Mouse (Mus musculus): ENCODE measurements around the gene Gm8362. TPM values are rescaled to one million over a fixed set of nuclear protein-coding genes. Genes with fewer than 3 reads are reported as not detected.

The Gm8362 gene
- not detected in 2 replicates for polyA plus RNA-seq (2015; fragmentation: Nextera tagmentation; extraction: Ambion mirVana)

DNA sequence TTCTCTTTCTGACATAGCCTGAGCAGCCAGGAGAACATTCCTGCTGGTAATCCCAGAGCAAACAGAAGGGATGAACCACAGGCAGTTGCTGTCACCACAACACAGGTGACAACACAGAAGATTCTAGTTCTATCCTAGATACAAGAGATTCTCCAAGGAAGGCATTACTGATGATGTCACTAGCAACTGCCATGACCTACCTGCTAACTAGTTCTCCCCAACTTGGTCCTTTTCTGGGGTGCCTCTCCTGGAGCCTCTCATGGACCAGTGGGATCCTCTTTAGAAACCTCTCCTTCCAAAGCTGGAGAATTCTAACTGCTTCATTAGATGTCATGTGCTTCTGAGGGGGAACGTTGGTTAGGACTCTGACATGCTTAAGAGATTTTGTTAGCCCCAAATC is at the start of gene Gm8362:
Gene Gm8362, minus strand, starts transcription at position 101 of the 400 bp plus-strand sequence.

DNA sequence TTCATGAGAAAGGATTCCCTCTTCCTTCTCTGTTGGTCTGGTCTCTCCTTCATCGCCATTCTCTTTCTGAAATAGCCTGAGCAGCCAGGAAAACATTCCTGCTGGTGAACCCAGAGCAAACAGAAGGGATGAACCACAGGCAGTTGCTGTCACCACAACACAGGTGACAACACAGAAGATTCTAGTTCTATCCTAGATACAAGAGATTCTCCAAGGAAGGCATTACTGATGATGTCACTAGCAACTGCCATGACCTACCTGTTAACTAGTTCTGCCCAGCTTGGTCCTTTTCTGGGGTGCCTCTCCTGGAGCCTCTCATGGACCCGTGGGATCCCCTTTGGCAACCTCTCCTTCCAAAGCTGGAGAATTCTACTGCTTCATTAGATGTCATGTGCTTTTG is 32.0 kb downstream of the Gm8362 start, which contains the start of gene Gm3636:
Gene Gm3636, minus strand, starts transcription at position 101 of the 400 bp plus-strand sequence.

DNA sequence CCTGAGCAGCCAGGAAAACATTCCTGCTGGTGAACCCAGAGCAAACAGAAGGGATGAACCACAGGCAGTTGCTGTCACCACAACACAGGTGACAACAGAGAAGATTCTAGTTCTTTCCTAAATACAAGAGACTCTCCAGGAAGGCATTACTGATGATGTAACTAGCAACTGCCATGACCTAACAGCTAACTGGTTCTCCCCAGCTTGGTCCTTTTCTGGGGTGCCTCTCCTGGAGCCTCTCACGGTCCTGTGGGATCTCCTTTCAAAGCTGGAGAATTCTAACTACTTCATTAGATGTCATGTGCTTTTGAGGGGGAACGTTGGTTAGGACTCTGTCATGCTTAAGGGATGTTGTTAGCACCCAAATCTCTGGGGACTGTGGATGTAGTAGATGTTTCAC is 54.1 kb downstream of the Gm8362 start, which contains the start of gene Gm8050:
Gene Gm8050, minus strand, starts transcription at position 101 of the 400 bp plus-strand sequence.

Other genes starting within 250 kb of the Gm8362 start
- not detected in 2 replicates for gene Gm8356, start 237.1 kb downstream of the Gm8362 start, polyA plus RNA-seq (2015; fragmentation: Nextera tagmentation; extraction: Ambion mirVana)
- gene Gm3629, start 183.8 kb downstream of the Gm8362 start, polyA plus RNA-seq (2015; fragmentation: Nextera tagmentation; extraction: Ambion mirVana), result 0.08 and 0.28 TPM in 2 replicates
- not detected in 2 replicates for gene Gm3460, start 152.0 kb downstream of the Gm8362 start, polyA plus RNA-seq (2015; fragmentation: Nextera tagmentation; extraction: Ambion mirVana)
- gene Gm10251, start 90.2 kb downstream of the Gm8362 start, polyA plus RNA-seq (2015; fragmentation: Nextera tagmentation; extraction: Ambion mirVana), result not detected in 2 replicates
- 0.08 TPM in 1 of 2 replicates, not detected in the other for gene Gm8050, start 54.2 kb downstream of the Gm8362 start, polyA plus RNA-seq (2015; fragmentation: Nextera tagmentation; extraction: Ambion mirVana)
- gene Gm3636, start 32.1 kb downstream of the Gm8362 start, polyA plus RNA-seq (2015; fragmentation: Nextera tagmentation; extraction: Ambion mirVana), result 0.94 and 1.7 TPM in 2 replicates
- not detected in 2 replicates for gene Gm3642, start 65.9 kb upstream of the Gm8362 start, polyA plus RNA-seq (2015; fragmentation: Nextera tagmentation; extraction: Ambion mirVana)
- 0.22 and 0.65 TPM in 2 replicates for gene Gm3667, start 115.6 kb upstream of the Gm8362 start, polyA plus RNA-seq (2015; fragmentation: Nextera tagmentation; extraction: Ambion mirVana)
- not detected in 2 replicates for gene Gm6356, start 199.4 kb upstream of the Gm8362 start, polyA plus RNA-seq (2015; fragmentation: Nextera tagmentation; extraction: Ambion mirVana)